Mouse (Mus musculus) liver, postnatal 0 days (tissue): ENCODE measurements around the gene Sik2.

Source experiments
- CTCF ChIP-seq: sonication (generic); IDR thresholded peaks from 2 replicates; pipeline ENCODE4 v1.5.1; 2016; ENCODE audit warnings: antibody characterized with exemption, low read depth
- EP300 ChIP-seq: IDR thresholded peaks from 2 replicates; pipeline ENCODE4 v1.6.1; 2016; ENCODE audit warnings: antibody characterized with exemption, low read depth, mild to moderate bottlenecking

- TF ChIP-seq CTCF (no peak), EP300 (no peak)
Observed at GRCm38 (mm10) chr9:50893665-50894064, 115.2 kb downstream of the Sik2 start.
